Mouse (Mus musculus): Measurements from ENCODE around the gene Scrg1. TPM values are rescaled to one million over a fixed set of nuclear protein-coding genes. Genes with fewer than 3 reads are reported as not detected.
"Not testable (repeated sequence)": the region's sequence is repeated elsewhere in the genome, so short reads cannot be mapped to it uniquely, and the experiment has no call there.

Scrg1 gene
- polyA plus RNA-seq, 1 experiment from 2014 or later, result 0.72 TPM

- H3K27ac ChIP-seq (ENCODE audit: low read depth, low read length), result no peak overlapping the region
- H3K9me3 ChIP-seq (replicated peaks; ENCODE audit: control insufficient read depth, low read length), result no peaks in the 10 kb centered on the region
- H3K4me2 ChIP-seq, result no peak overlapping the region
- H3K4me1 ChIP-seq (ENCODE audit: control insufficient read depth, insufficient read depth, low read length), result no peaks in the 10 kb centered on the region
- H3K36me3 ChIP-seq (ENCODE audit: control insufficient read depth, insufficient read depth, low read length), result no peaks in the 10 kb centered on the region
- no peak overlapping the region for H3K9ac ChIP-seq (ENCODE audit: low read depth, low read length)
- 85% methylated on average over 4 of the region's 4 CpGs for WGBS (ENCODE audit: insufficient replicate concordance)
- no peak for ATAC-seq (replicated peaks; ENCODE audit: insufficient number of reproducible peaks, low FRiP score, low TSS enrichment)
- H3K27me3 ChIP-seq (ENCODE audit: control insufficient read depth, insufficient read depth, low read length), result no peaks in the 10 kb centered on the region
- no peak overlapping the region for H3K4me3 ChIP-seq (ENCODE audit: low read depth, low read length)
Measured at GRCm38 (mm10) chr8:57441131-57441530, 14.6 kb upstream of the Scrg1 start.

GRCm38 (mm10) chr8:57441556-57441955 lies 14.2 kb upstream of the Scrg1 start:
- Histone ChIP-seq H3K9me3 (replicated peaks; ENCODE audit: control insufficient read depth, low read length) (no peaks in the 10 kb centered on the region), H3K27ac (ENCODE audit: low read depth, low read length) (no peak overlapping the region), H3K4me2 (no peak overlapping the region), H3K36me3 (ENCODE audit: control insufficient read depth, insufficient read depth, low read length) (no peaks in the 10 kb centered on the region), H3K4me1 (ENCODE audit: control insufficient read depth, insufficient read depth, low read length) (no peaks in the 10 kb centered on the region), H3K4me3 (ENCODE audit: low read depth, low read length) (no peak overlapping the region), H3K27me3 (ENCODE audit: control insufficient read depth, insufficient read depth, low read length) (no peaks in the 10 kb centered on the region), H3K9ac (ENCODE audit: low read depth, low read length) (no peak overlapping the region)
- no peak for ATAC-seq (replicated peaks; ENCODE audit: insufficient number of reproducible peaks, low FRiP score, low TSS enrichment)
- 85% methylated on average over 5 of the region's 5 CpGs for WGBS (ENCODE audit: insufficient replicate concordance)

- Histone ChIP-seq H3K9me3 (replicated peaks; ENCODE audit: control insufficient read depth, low read length) (no peaks in the 10 kb centered on the region), H3K4me2 (no peak overlapping the region), H3K9ac (ENCODE audit: low read depth, low read length) (no peak overlapping the region), H3K27ac (ENCODE audit: low read depth, low read length) (no peak overlapping the region), H3K4me3 (ENCODE audit: low read depth, low read length) (no peak overlapping the region), H3K4me1 (ENCODE audit: control insufficient read depth, insufficient read depth, low read length) (no peaks in the 10 kb centered on the region), H3K36me3 (ENCODE audit: control insufficient read depth, insufficient read depth, low read length) (no peaks in the 10 kb centered on the region), H3K27me3 (ENCODE audit: control insufficient read depth, insufficient read depth, low read length) (no peaks in the 10 kb centered on the region)
- ATAC-seq (replicated peaks; ENCODE audit: insufficient number of reproducible peaks, low FRiP score, low TSS enrichment), result no peak
- WGBS (ENCODE audit: insufficient replicate concordance), result 61% methylated on average over 4 of the region's 4 CpGs
Measured at GRCm38 (mm10) chr8:57443289-57443688, 12.4 kb upstream of the Scrg1 start.

GRCm38 (mm10) chr8:57445901-57446300 lies 9.8 kb upstream of the Scrg1 start:
- not testable (repeated sequence) for H3K9me3 ChIP-seq (replicated peaks; ENCODE audit: control insufficient read depth, low read length); H3K4me3 ChIP-seq (ENCODE audit: low read depth, low read length); ATAC-seq (replicated peaks; ENCODE audit: insufficient number of reproducible peaks, low FRiP score, low TSS enrichment); H3K4me2 ChIP-seq; H3K27ac ChIP-seq (ENCODE audit: low read depth, low read length); H3K36me3 ChIP-seq (ENCODE audit: control insufficient read depth, insufficient read depth, low read length); H3K9ac ChIP-seq (ENCODE audit: low read depth, low read length); H3K4me1 ChIP-seq (ENCODE audit: control insufficient read depth, insufficient read depth, low read length); H3K27me3 ChIP-seq (ENCODE audit: control insufficient read depth, insufficient read depth, low read length)
- 80% methylated on average over 4 of the region's 5 CpGs for whole genome bisulfite sequencing (ENCODE audit: insufficient replicate concordance)

DNA sequence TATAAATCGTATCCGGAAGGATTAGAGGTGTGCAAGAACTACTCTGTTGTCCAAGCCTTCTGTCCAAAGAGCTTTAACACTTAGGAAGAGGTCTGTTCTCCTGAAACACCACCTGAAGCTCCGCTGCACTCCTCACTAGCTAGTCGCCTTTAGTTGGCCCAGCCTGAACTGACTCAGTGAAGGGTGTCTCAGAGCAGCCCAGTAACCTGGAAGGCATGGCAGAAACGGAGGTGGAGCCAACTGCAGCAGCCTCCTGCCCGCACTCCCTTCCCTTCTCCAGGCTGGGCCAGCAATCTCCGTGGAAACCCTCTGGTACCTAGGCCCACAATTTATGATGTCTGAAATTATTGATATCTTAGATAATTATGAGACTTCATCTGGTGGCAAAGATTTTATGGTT lies 5.0 kb upstream of the Scrg1 start:
- H3K4me3 ChIP-seq (ENCODE audit: low read depth, low read length), result no peak overlapping the region
- no peak overlapping the region for H3K9ac ChIP-seq (ENCODE audit: low read depth, low read length)
- no peaks in the 10 kb centered on the region for H3K27me3 ChIP-seq (ENCODE audit: control insufficient read depth, insufficient read depth, low read length)
- no peaks in the 10 kb centered on the region for H3K36me3 ChIP-seq (ENCODE audit: control insufficient read depth, insufficient read depth, low read length)
- no peaks in the 10 kb centered on the region for H3K9me3 ChIP-seq (replicated peaks; ENCODE audit: control insufficient read depth, low read length)
- no peak for ATAC-seq (replicated peaks; ENCODE audit: insufficient number of reproducible peaks, low FRiP score, low TSS enrichment)
- WGBS (ENCODE audit: insufficient replicate concordance), result 64% methylated on average over 7 of the region's 7 CpGs
- H3K27ac ChIP-seq (ENCODE audit: low read depth, low read length), result no peak overlapping the region
- H3K4me1 ChIP-seq (ENCODE audit: control insufficient read depth, insufficient read depth, low read length), result no peaks in the 10 kb centered on the region
- H3K4me2 ChIP-seq, result no peak overlapping the region

- no peaks in the 10 kb centered on the region for H3K27me3 ChIP-seq (ENCODE audit: control insufficient read depth, insufficient read depth, low read length)
- no peaks in the 10 kb centered on the region for H3K4me1 ChIP-seq (ENCODE audit: control insufficient read depth, insufficient read depth, low read length)
- H3K4me3 ChIP-seq (ENCODE audit: low read depth, low read length), result no peak overlapping the region
- no peaks in the 10 kb centered on the region for H3K9me3 ChIP-seq (replicated peaks; ENCODE audit: control insufficient read depth, low read length)
- no peak for ATAC-seq (replicated peaks; ENCODE audit: insufficient number of reproducible peaks, low FRiP score, low TSS enrichment)
- H3K9ac ChIP-seq (ENCODE audit: low read depth, low read length), result no peak overlapping the region
- H3K36me3 ChIP-seq (ENCODE audit: control insufficient read depth, insufficient read depth, low read length), result no peaks in the 10 kb centered on the region
- H3K4me2 ChIP-seq, result no peak overlapping the region
- WGBS (ENCODE audit: insufficient replicate concordance), result 86% methylated on average over 4 of the region's 4 CpGs
- H3K27ac ChIP-seq (ENCODE audit: low read depth, low read length), result no peak overlapping the region
Measured at GRCm38 (mm10) chr8:57451896-57452295, 3.8 kb upstream of the Scrg1 start.

DNA sequence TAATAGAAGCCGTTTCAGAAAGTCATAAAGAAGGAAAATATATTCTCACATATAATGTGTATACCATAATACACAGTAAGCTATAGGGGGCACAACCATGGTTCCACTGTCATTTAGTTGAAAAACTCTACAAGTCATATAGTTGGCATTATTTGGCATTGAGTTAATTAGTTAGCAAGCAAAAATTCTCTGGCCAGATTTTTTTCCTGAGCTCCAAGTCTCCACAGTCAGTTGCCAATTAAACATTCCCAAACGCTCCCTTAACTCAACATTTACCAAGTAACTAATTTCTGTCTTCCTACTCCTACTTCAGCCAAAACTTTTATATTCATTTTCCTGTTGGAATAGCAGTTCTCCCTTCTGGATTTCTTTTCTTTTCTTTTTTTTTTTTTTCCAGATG lies 2.4 kb upstream of the Scrg1 start:
- no peaks in the 10 kb centered on the region for H3K36me3 ChIP-seq (ENCODE audit: control insufficient read depth, insufficient read depth, low read length)
- peaks cover 3% of the 10 kb centered on the region; the same call in 1 of the 2 replicates for H3K4me1 ChIP-seq (ENCODE audit: control insufficient read depth, insufficient read depth, low read length)
- 87% methylated on average over 2 of the region's 2 CpGs for WGBS (ENCODE audit: insufficient replicate concordance)
- H3K27me3 ChIP-seq (ENCODE audit: control insufficient read depth, insufficient read depth, low read length), result no peaks in the 10 kb centered on the region
- H3K27ac ChIP-seq (ENCODE audit: low read depth, low read length), result no peak overlapping the region
- no peak for ATAC-seq (replicated peaks; ENCODE audit: insufficient number of reproducible peaks, low FRiP score, low TSS enrichment)
- no peaks in the 10 kb centered on the region for H3K9me3 ChIP-seq (replicated peaks; ENCODE audit: control insufficient read depth, low read length)
- no peak overlapping the region for H3K4me3 ChIP-seq (ENCODE audit: low read depth, low read length)
- H3K4me2 ChIP-seq, result no peak overlapping the region
- no peak overlapping the region for H3K9ac ChIP-seq (ENCODE audit: low read depth, low read length)

- H3K4me2 ChIP-seq, result no peak overlapping the region
- no peaks in the 10 kb centered on the region for H3K9me3 ChIP-seq (replicated peaks; ENCODE audit: control insufficient read depth, low read length)
- WGBS (ENCODE audit: insufficient replicate concordance), result 74% methylated on average over 6 of the region's 6 CpGs
- no peak for ATAC-seq (replicated peaks; ENCODE audit: insufficient number of reproducible peaks, low FRiP score, low TSS enrichment)
- no peaks in the 10 kb centered on the region for H3K27me3 ChIP-seq (ENCODE audit: control insufficient read depth, insufficient read depth, low read length)
- peaks cover 3% of the 10 kb centered on the region; the same call in 1 of the 2 replicates for H3K4me1 ChIP-seq (ENCODE audit: control insufficient read depth, insufficient read depth, low read length)
- no peak overlapping the region for H3K4me3 ChIP-seq (ENCODE audit: low read depth, low read length)
- no peak overlapping the region for H3K9ac ChIP-seq (ENCODE audit: low read depth, low read length)
- no peak overlapping the region for H3K27ac ChIP-seq (ENCODE audit: low read depth, low read length)
- H3K36me3 ChIP-seq (ENCODE audit: control insufficient read depth, insufficient read depth, low read length), result no peaks in the 10 kb centered on the region
Measured at GRCm38 (mm10) chr8:57457152-57457551, 1.4 kb downstream of the Scrg1 start.

GRCm38 (mm10) chr8:57457942-57458341 lies 2.2 kb downstream of the Scrg1 start:
- Histone ChIP-seq H3K9me3 (replicated peaks; ENCODE audit: control insufficient read depth, low read length) (no peaks in the 10 kb centered on the region), H3K9ac (ENCODE audit: low read depth, low read length) (no peak overlapping the region), H3K4me3 (ENCODE audit: low read depth, low read length) (no peak overlapping the region), H3K27me3 (ENCODE audit: control insufficient read depth, insufficient read depth, low read length) (no peaks in the 10 kb centered on the region), H3K4me2 (no peak overlapping the region), H3K27ac (ENCODE audit: low read depth, low read length) (no peak overlapping the region), H3K4me1 (ENCODE audit: control insufficient read depth, insufficient read depth, low read length) (peaks cover 3% of the 10 kb centered on the region; the same call in 1 of the 2 replicates), H3K36me3 (ENCODE audit: control insufficient read depth, insufficient read depth, low read length) (no peaks in the 10 kb centered on the region)
- WGBS (ENCODE audit: insufficient replicate concordance), result 75% methylated on average over 3 of the region's 3 CpGs
- ATAC-seq (replicated peaks; ENCODE audit: insufficient number of reproducible peaks, low FRiP score, low TSS enrichment), result no peak

All from heart, embryonic 11.5 days (tissue).